Mouse (Mus musculus) embryonic fibroblast, embryonic 13.5 days (primary cell): ENCODE data around the gene Tmc2. TPM values are rescaled to one million over a fixed set of nuclear protein-coding genes. Genes with fewer than 3 reads are reported as not detected.

ENCODE experiments used
- H3K27ac ChIP-seq: 2 replicates; pipeline ENCODE4 v1.5.1; 2012; ENCODE audit warnings: low read length, control low read depth, inconsistent platforms; ENCODE audit not compliant: insufficient read depth
- H3K4me1 ChIP-seq: 2 replicates; pipeline ENCODE4 v1.6.1; 2011; ENCODE audit warnings: low read length; ENCODE audit not compliant: control insufficient read depth, insufficient read depth
- H3K4me3 ChIP-seq: 2 replicates; pipeline ENCODE4 v1.5.1; 2011; ENCODE audit warnings: mild to moderate bottlenecking, control low read depth, low read length; ENCODE audit not compliant: insufficient read depth
- CTCF ChIP-seq: IDR thresholded peaks from 2 replicates; pipeline ENCODE4 v1.5.1; 2011; ENCODE audit warnings: mild to moderate bottlenecking, control low read depth, low read length, moderate library complexity, borderline replicate concordance; ENCODE audit not compliant: insufficient read depth
- POLR2A ChIP-seq: IDR thresholded peaks from 2 replicates; pipeline ENCODE4 v1.6.1; 2011; ENCODE audit warnings: low read depth, mild to moderate bottlenecking, control low read depth, low read length, moderate library complexity
- polyA plus RNA-seq: library from polyadenylated mRNA; stranded (reverse); fragments of >200 nt; gene quantifications from 2 replicates; pipeline ENCODE4 v1.2.4, GENCODE M21; 2011; ENCODE audit warnings: low read depth; ENCODE audit not compliant: missing spikeins, insufficient read length

Tmc2 gene
- polyA plus RNA-seq, 1 experiment, result not detected

- H3K27ac ChIP-seq, result no peak overlapping the region
- no peaks in the 10 kb centered on the region for H3K4me1 ChIP-seq
- H3K4me3 ChIP-seq, result no peak overlapping the region
- TF ChIP-seq POLR2A (no peak), CTCF (no peak)
These were observed 16.6 kb downstream of the Tmc2 start for GRCm38 (mm10) chr2:130211581-130211980.

- Histone ChIP-seq H3K4me1 (no peaks in the 10 kb centered on the region), H3K4me3 (no peak overlapping the region), H3K27ac (no peak overlapping the region)
- TF ChIP-seq POLR2A, result no peak
- TF ChIP-seq CTCF, result no peak
These were observed 51.9 kb downstream of the Tmc2 start for GRCm38 (mm10) chr2:130246912-130247311.

GRCm38 (mm10) chr2:130248226-130248625 lies 53.2 kb downstream of the Tmc2 start:
- Histone ChIP-seq H3K4me3 (no peak overlapping the region), H3K27ac (no peak overlapping the region), H3K4me1 (no peaks in the 10 kb centered on the region)
- no peak for TF ChIP-seq CTCF
- TF ChIP-seq POLR2A, result no peak

GRCm38 (mm10) chr2:130256762-130257161 lies 61.8 kb downstream of the Tmc2 start:
- H3K27ac ChIP-seq, result no peak overlapping the region
- TF ChIP-seq CTCF, result no peak
- TF ChIP-seq POLR2A, result no peak

GRCm38 (mm10) chr2:130260822-130261221 lies 65.8 kb downstream of the Tmc2 start:
- no peak overlapping the region for H3K27ac ChIP-seq
- H3K4me3 ChIP-seq, result no peak overlapping the region
- H3K4me1 ChIP-seq, result no peaks in the 10 kb centered on the region
- TF ChIP-seq POLR2A (no peak), CTCF (no peak)

More at GRCm38 (mm10) chr2:130256762-130257161, 61.8 kb downstream of the Tmc2 start:
- H3K4me1 ChIP-seq, result no peaks in the 10 kb centered on the region
- H3K4me3 ChIP-seq, result no peak overlapping the region

GRCm38 (mm10) chr2:130261914-130262313 lies 66.9 kb downstream of the Tmc2 start:
- H3K27ac ChIP-seq, result no peak overlapping the region
- no peaks in the 10 kb centered on the region for H3K4me1 ChIP-seq
- no peak for TF ChIP-seq POLR2A
- TF ChIP-seq CTCF, result no peak
- no peak overlapping the region for H3K4me3 ChIP-seq

GRCm38 (mm10) chr2:130262398-130262797 lies 67.4 kb downstream of the Tmc2 start:
- Histone ChIP-seq H3K27ac (no peak overlapping the region), H3K4me1 (no peaks in the 10 kb centered on the region), H3K4me3 (no peak overlapping the region)
- no peak for TF ChIP-seq CTCF
- no peak for TF ChIP-seq POLR2A

- H3K4me3 ChIP-seq, result no peak overlapping the region
- TF ChIP-seq CTCF (no peak), POLR2A (no peak)
- H3K27ac ChIP-seq, result no peak overlapping the region
- H3K4me1 ChIP-seq, result no peaks in the 10 kb centered on the region
These were observed 70.5 kb downstream of the Tmc2 start for GRCm38 (mm10) chr2:130265520-130265919.

- Histone ChIP-seq H3K4me1 (no peaks in the 10 kb centered on the region), H3K4me3 (no peak overlapping the region), H3K27ac (no peak overlapping the region)
- TF ChIP-seq POLR2A, result no peak
- no peak for TF ChIP-seq CTCF
These were observed 73.1 kb downstream of the Tmc2 start for GRCm38 (mm10) chr2:130268074-130268473.

GRCm38 (mm10) chr2:130273732-130274131 lies 78.7 kb downstream of the Tmc2 start:
- H3K27ac ChIP-seq, result peak overlapping the region; percentile 47
- TF ChIP-seq CTCF (no peak), POLR2A (no peak)

GRCm38 (mm10) chr2:130274149-130274861 lies 79.3 kb downstream of the Tmc2 start, which contains the start of gene Nop56:
Gene Nop56 (plus strand): TSS chr2:130274430.
- Histone ChIP-seq H3K4me1 (no peaks in the 10 kb centered on the region; the same call in 1 of the 2 replicates), H3K4me3 (peak within 1 kb of the TSS; percentile 93), H3K27ac (peak within 1 kb of the TSS; percentile 47)
- TF ChIP-seq CTCF (no peak), POLR2A (peak; percentile 99)

More at GRCm38 (mm10) chr2:130273732-130274131, 78.7 kb downstream of the Tmc2 start:
- H3K4me1 ChIP-seq, result no peaks in the 10 kb centered on the region; the same call in 1 of the 2 replicates
- peak overlapping the region; percentile 75 for H3K4me3 ChIP-seq
